Mouse (Mus musculus): ENCODE results near the gene Hhat. TPM values are rescaled to one million over a fixed set of nuclear protein-coding genes. Genes with fewer than 3 reads are reported as not detected.
A peak's percentile ranks its signal among the peaks of the same experiment; 100 is the strongest.

The Hhat gene
- polyA plus RNA-seq, 1 experiment, result 3.9 TPM

DNA sequence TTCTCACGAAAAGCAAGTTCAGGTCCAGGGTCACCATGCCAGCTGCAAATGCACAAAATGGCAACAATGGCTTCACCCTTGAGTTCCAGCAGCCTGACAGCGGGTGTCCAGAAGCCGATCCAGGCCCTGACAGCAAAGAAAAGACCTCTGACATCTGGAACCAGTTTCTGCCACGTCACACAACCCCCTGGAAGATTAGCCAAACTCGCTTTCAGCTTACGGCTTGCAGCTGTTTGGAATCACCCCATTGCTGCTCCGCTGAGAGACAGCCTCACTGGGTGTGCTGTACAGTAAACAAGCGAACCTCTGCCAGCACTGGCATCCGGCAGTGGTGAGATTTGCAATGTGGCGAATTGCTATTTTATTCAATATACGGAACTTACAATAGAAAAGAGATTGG is 18.8 kb upstream of the Hhat start:
- TF ChIP-seq MYOD1 (IDR thresholded peaks at IDR 0.05; ENCODE audit: control insufficient read depth, insufficient read length, low read depth) (peak; percentile 18), FOSL1 (IDR thresholded peaks at IDR 0.05; ENCODE audit: insufficient read depth, low read length, poor library complexity, severe bottlenecking) (no peak)
- Histone ChIP-seq H3K36me3 (ENCODE audit: control insufficient read depth, insufficient read depth) (no peaks in the 10 kb centered on the region), H3K27me3 (ENCODE audit: control insufficient read depth, insufficient read depth, insufficient read length) (no peaks in the 10 kb centered on the region), H3K4me3 (ENCODE audit: insufficient read depth, poor library complexity, severe bottlenecking) (no peak overlapping the region), H3K79me2 (ENCODE audit: control insufficient read depth, insufficient read depth) (no peaks in the 10 kb centered on the region), H3K79me3 (ENCODE audit: low read depth) (no peaks in the 10 kb centered on the region), H3ac (ENCODE audit: control insufficient read depth, insufficient read length, low read depth) (no peak overlapping the region)

DNA sequence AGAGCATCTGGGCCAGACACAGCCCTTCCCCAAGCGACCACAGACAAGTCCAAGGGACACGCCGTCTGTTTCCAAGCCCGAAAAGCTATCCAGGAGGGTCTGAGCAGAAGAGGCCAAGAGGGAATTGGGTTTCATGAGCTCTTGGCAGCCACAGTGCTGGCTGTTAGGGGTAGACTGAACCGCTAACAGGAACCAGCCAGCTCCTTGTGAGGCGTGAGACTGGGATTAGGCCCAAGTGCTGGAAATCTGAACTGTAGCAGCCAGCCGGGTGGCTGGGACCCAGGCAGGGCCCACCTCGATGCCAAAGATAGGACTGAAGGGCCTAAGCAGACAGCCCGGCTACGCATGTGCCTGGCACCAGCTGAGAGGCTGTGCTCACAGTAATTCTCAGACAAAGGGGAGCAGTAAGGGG is 18.1 kb upstream of the Hhat start:
- TF ChIP-seq MYOD1 (IDR thresholded peaks at IDR 0.05; ENCODE audit: control insufficient read depth, insufficient read length, low read depth) (no peak), FOSL1 (IDR thresholded peaks at IDR 0.05; ENCODE audit: insufficient read depth, low read length, poor library complexity, severe bottlenecking) (no peak), USF1 (IDR thresholded peaks at IDR 0.05; ENCODE audit: low read depth) (no peak), CTCF (IDR thresholded peaks at IDR 0.05; ENCODE audit: control insufficient read depth, insufficient read depth, insufficient read length) (no peak), MYOG (IDR thresholded peaks at IDR 0.05; ENCODE audit: control insufficient read depth, extremely low read depth, insufficient read length) (no peak), MAX (IDR thresholded peaks at IDR 0.05) (no peak), CEBPB (IDR thresholded peaks at IDR 0.05; ENCODE audit: low read depth) (no peak)
- no peaks in the 10 kb centered on the region for H3K79me3 ChIP-seq (ENCODE audit: low read depth)
- H3K79me2 ChIP-seq (ENCODE audit: control insufficient read depth, insufficient read depth), result no peaks in the 10 kb centered on the region
- H3ac ChIP-seq (ENCODE audit: control insufficient read depth, insufficient read length, low read depth), result no peak overlapping the region
- H3K36me3 ChIP-seq (ENCODE audit: control insufficient read depth, insufficient read depth), result no peaks in the 10 kb centered on the region
- H3K27me3 ChIP-seq (ENCODE audit: control insufficient read depth, insufficient read depth, insufficient read length), result no peaks in the 10 kb centered on the region
- no peak overlapping the region for H3K4me3 ChIP-seq (ENCODE audit: insufficient read depth, poor library complexity, severe bottlenecking)

DNA sequence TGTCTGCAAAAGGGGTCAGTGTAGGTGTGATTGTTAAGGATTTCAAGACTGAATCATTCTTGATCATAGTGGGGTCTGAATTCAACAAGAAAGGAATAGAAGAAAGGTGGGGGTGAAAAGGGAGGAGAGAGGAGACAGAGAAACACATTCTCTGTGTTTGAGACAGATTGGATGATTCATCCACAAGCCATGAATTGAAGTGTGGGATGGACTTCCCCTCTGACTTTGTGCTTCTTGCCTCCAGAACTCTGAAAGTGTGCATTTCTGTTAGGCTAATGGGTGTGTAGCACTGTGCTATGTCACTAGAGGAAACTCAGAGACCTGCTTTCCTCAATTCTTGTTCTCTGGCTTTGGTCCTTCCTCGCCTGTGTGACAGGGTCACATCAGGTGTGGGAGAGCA is 15.2 kb upstream of the Hhat start:
- H3K27me3 ChIP-seq (ENCODE audit: control insufficient read depth, insufficient read depth, insufficient read length), result no peaks in the 10 kb centered on the region
- H3K4me3 ChIP-seq (ENCODE audit: insufficient read depth, poor library complexity, severe bottlenecking), result no peak overlapping the region
- no peaks in the 10 kb centered on the region for H3K79me3 ChIP-seq (ENCODE audit: low read depth)
- H3K36me3 ChIP-seq (ENCODE audit: control insufficient read depth, insufficient read depth), result no peaks in the 10 kb centered on the region
- peak overlapping the region; percentile 12 for H3ac ChIP-seq (ENCODE audit: control insufficient read depth, insufficient read length, low read depth)
- TF ChIP-seq FOSL1 (IDR thresholded peaks at IDR 0.05; ENCODE audit: insufficient read depth, low read length, poor library complexity, severe bottlenecking), result no peak
- no peak for TF ChIP-seq CEBPB (IDR thresholded peaks at IDR 0.05; ENCODE audit: low read depth)
- no peak for TF ChIP-seq USF1 (IDR thresholded peaks at IDR 0.05; ENCODE audit: low read depth)
- TF ChIP-seq CTCF (IDR thresholded peaks at IDR 0.05; ENCODE audit: control insufficient read depth, insufficient read depth, insufficient read length), result no peak
- TF ChIP-seq MYOG (IDR thresholded peaks at IDR 0.05; ENCODE audit: control insufficient read depth, extremely low read depth, insufficient read length), result no peak
- TF ChIP-seq MYOD1 (IDR thresholded peaks at IDR 0.05; ENCODE audit: control insufficient read depth, insufficient read length, low read depth), result no peak
- no peak for TF ChIP-seq MAX (IDR thresholded peaks at IDR 0.05)
- H3K79me2 ChIP-seq (ENCODE audit: control insufficient read depth, insufficient read depth), result no peaks in the 10 kb centered on the region

DNA sequence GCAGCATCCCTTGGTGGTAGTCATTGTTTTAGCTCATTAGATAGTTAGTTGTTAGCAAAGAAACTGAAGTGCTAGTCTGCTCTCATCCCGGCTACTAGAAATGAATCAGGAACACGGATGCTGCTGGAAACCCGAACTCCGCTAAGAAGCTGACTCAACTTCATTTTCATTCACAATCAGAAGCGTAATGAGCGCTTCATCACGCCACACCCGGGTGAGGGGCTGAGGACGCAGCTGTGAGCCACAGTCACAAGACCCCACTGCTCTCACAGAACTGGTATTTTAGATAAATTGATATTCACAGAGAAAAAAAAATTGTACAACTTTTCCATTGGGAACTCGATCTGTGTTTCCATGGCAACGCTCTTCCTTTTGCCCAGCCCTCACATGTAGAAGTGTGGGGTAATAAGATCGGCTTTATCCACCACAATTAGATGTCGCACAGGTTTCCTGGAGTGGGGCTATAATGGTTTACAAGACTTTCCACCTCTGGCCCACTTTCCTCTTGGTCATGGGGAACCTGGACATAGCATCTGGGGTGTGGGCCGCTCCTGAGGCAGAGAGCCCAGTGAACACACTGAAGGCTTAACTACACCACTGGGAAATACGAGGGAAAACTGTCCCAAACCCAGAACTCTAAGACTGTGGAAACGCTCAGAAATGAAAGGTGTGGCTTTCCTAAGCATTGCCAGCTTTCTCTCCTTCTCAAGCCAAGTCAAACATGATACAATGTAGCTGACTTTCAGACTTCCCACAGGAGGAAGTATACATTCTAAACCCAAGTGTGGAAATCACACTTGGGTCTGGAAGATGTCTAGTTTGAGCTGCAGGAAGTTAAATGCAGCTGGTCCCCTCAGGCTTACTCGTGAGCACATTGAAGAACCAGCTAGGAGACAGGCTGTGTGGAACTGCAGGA is 14.3 kb upstream of the Hhat start:
- Histone ChIP-seq H3K79me2 (ENCODE audit: control insufficient read depth, insufficient read depth) (no peaks in the 10 kb centered on the region), H3K79me3 (ENCODE audit: low read depth) (no peaks in the 10 kb centered on the region), H3K4me3 (ENCODE audit: insufficient read depth, poor library complexity, severe bottlenecking) (no peak overlapping the region), H3K27me3 (ENCODE audit: control insufficient read depth, insufficient read depth, insufficient read length) (no peaks in the 10 kb centered on the region), H3K36me3 (ENCODE audit: control insufficient read depth, insufficient read depth) (no peaks in the 10 kb centered on the region), H3ac (ENCODE audit: control insufficient read depth, insufficient read length, low read depth) (no peak overlapping the region)
- no peak for TF ChIP-seq MYOD1 (IDR thresholded peaks at IDR 0.05; ENCODE audit: control insufficient read depth, insufficient read length, low read depth)
- TF ChIP-seq MYOG (IDR thresholded peaks at IDR 0.05; ENCODE audit: control insufficient read depth, extremely low read depth, insufficient read length), result no peak
- no peak for TF ChIP-seq USF1 (IDR thresholded peaks at IDR 0.05; ENCODE audit: low read depth)
- TF ChIP-seq CEBPB (IDR thresholded peaks at IDR 0.05; ENCODE audit: low read depth), result no peak
- TF ChIP-seq FOSL1 (IDR thresholded peaks at IDR 0.05; ENCODE audit: insufficient read depth, low read length, poor library complexity, severe bottlenecking), result no peak

DNA sequence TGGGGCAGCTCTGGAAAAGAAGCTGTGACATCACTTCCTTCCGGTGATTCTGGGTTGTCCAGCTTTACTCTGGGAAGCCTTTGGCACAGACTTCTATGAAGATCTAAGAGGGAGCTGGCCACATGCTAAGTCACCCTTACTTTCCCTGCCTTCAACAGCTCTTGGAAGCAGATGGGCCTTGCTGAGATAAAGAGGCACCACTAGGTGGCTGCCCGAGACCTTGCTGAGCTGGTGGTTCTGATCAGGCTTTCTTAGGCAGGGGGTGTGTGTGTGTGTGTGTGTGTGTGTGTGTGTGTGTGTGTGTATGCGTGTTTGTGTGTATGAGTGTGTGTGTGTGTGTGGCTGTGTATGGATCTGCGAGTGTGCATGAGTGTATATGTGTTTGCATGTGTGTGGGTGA is 13.4 kb upstream of the Hhat start:
- no peaks in the 10 kb centered on the region for H3K79me3 ChIP-seq (ENCODE audit: low read depth)
- H3K27me3 ChIP-seq (ENCODE audit: control insufficient read depth, insufficient read depth, insufficient read length), result no peaks in the 10 kb centered on the region
- no peaks in the 10 kb centered on the region for H3K36me3 ChIP-seq (ENCODE audit: control insufficient read depth, insufficient read depth)
- no peaks in the 10 kb centered on the region for H3K79me2 ChIP-seq (ENCODE audit: control insufficient read depth, insufficient read depth)
- no peak overlapping the region for H3ac ChIP-seq (ENCODE audit: control insufficient read depth, insufficient read length, low read depth)
- no peak overlapping the region for H3K4me3 ChIP-seq (ENCODE audit: insufficient read depth, poor library complexity, severe bottlenecking)
- TF ChIP-seq CTCF (IDR thresholded peaks at IDR 0.05; ENCODE audit: control insufficient read depth, insufficient read depth, insufficient read length) (peak; percentile 78), FOSL1 (IDR thresholded peaks at IDR 0.05; ENCODE audit: insufficient read depth, low read length, poor library complexity, severe bottlenecking) (no peak)

DNA sequence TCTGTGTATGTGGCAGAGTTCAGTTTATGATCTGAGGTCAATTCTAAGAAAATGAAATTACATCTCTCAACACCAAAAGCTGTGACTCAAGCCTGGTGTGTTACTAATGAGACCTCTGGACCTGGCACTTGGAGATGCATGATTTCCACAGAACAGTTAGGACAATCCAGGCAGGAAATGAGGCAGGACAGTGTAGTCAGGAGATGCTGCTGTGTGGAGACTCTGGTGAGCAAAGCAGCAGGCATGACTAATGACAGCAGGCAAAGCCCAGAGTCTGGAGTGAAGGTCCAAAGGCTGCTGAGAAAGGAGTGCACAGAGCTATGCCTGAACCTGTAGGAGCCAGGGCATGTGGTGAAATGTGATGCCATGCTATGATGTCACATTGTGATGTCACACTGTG is 10.2 kb upstream of the Hhat start:
- Histone ChIP-seq H3K4me3 (ENCODE audit: insufficient read depth, poor library complexity, severe bottlenecking) (no peak overlapping the region), H3K36me3 (ENCODE audit: control insufficient read depth, insufficient read depth) (no peaks in the 10 kb centered on the region), H3K27me3 (ENCODE audit: control insufficient read depth, insufficient read depth, insufficient read length) (no peaks in the 10 kb centered on the region), H3K79me2 (ENCODE audit: control insufficient read depth, insufficient read depth) (no peaks in the 10 kb centered on the region), H3K79me3 (ENCODE audit: low read depth) (no peaks in the 10 kb centered on the region), H3ac (ENCODE audit: control insufficient read depth, insufficient read length, low read depth) (no peak overlapping the region)
- TF ChIP-seq MYOG (IDR thresholded peaks at IDR 0.05; ENCODE audit: control insufficient read depth, extremely low read depth, insufficient read length) (no peak), CTCF (IDR thresholded peaks at IDR 0.05; ENCODE audit: control insufficient read depth, insufficient read depth, insufficient read length) (no peak), FOSL1 (IDR thresholded peaks at IDR 0.05; ENCODE audit: insufficient read depth, low read length, poor library complexity, severe bottlenecking) (no peak), MYOD1 (IDR thresholded peaks at IDR 0.05; ENCODE audit: control insufficient read depth, insufficient read length, low read depth) (no peak), USF1 (IDR thresholded peaks at IDR 0.05; ENCODE audit: low read depth) (no peak), CEBPB (IDR thresholded peaks at IDR 0.05; ENCODE audit: low read depth) (no peak), MAX (IDR thresholded peaks at IDR 0.05) (no peak)
